Mouse (Mus musculus) stomach, postnatal 0 days (tissue): Measurements from ENCODE around the gene Nup214.

Experiments used
- CTCF ChIP-seq: IDR thresholded peaks from 2 replicates; pipeline ENCODE4 v1.5.1; 2016; ENCODE audit warnings: antibody characterized with exemption, low read depth, mild to moderate bottlenecking, moderate library complexity
- EP300 ChIP-seq: optimal IDR thresholded peaks from 2 replicates; pipeline ENCODE3; 2016; ENCODE audit warnings: antibody characterized with exemption

DNA sequence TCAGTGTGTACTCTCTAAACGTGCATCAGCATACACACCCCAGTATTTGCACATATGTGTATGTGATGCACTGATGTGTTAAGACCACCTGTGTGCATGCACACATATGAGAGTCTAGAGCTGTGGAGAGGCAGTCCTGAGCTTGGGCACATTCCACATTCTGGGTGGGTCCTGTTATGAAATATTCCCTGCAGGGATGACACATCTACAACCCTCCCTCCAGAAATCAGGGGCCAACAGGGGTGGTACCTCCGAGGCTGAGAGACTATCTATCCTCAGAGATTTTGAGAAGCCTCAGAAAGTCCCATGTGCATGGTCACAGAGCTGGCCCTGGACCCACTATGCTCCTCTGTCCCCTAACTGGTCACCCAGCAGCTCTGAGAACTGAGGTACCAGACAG, 28.7 kb upstream of the Nup214 start:
- TF ChIP-seq CTCF (no peak), EP300 (no peak)
